Mouse (Mus musculus): ENCODE results near the gene Cldn7. TPM values are rescaled to one million over a fixed set of nuclear protein-coding genes. Genes with fewer than 3 reads are reported as not detected.

Cldn7 gene
- polyA plus RNA-seq, 1 experiment from 2014 or later = 0.32 TPM

GRCm38 (mm10) chr11:69965271-69966005, 859 bp downstream of the Cldn7 start:
- no peak overlapping the region for H3K4me2 ChIP-seq (replicated peaks)
- no peak overlapping the region for H3K27ac ChIP-seq
- H3K36me3 ChIP-seq (replicated peaks; ENCODE audit: control insufficient read depth, insufficient read depth) = peaks cover 25% of the 10 kb centered on the region
- H3K9me3 ChIP-seq (ENCODE audit: control insufficient read depth, low read length) = no peaks in the 10 kb centered on the region
- ATAC-seq (ENCODE audit: low FRiP score) (no peak), DNase-seq (ENCODE audit: low spot score) (no peak)
- 3% methylated on average over 49 of the region's 49 CpGs for WGBS
- 0 out of 2 replicates have a peak, but pooled peaks cover 7% of the 10 kb centered on the region for H3K4me1 ChIP-seq (replicated peaks; ENCODE audit: control insufficient read depth, insufficient read depth, low read length)
- no peak overlapping the region for H3K9ac ChIP-seq
- no peak overlapping the region; the same call in none of the 2 replicates for H3K4me3 ChIP-seq (replicated peaks; ENCODE audit: low read length)
- peaks cover 78% of the 10 kb centered on the region for H3K27me3 ChIP-seq (ENCODE audit: control insufficient read depth, insufficient read depth, low read length)

- WGBS = 3% methylated on average over 59 of the region's 59 CpGs
- H3K4me2 ChIP-seq (replicated peaks) = peak overlapping the region; percentile 42
- H3K4me3 ChIP-seq (replicated peaks; ENCODE audit: low read length) = peak overlapping the region; percentile 16
- peak overlapping the region; percentile 44; the same call in 1 of the 2 replicates for H3K9ac ChIP-seq
- no peak for DNase-seq (ENCODE audit: low spot score)
- ATAC-seq (ENCODE audit: low FRiP score) = no peak
- H3K4me1 ChIP-seq (replicated peaks; ENCODE audit: control insufficient read depth, insufficient read depth, low read length) = 0 out of 2 replicates have a peak, but pooled peaks cover 7% of the 10 kb centered on the region
- no peak overlapping the region for H3K27ac ChIP-seq
- peaks cover 75% of the 10 kb centered on the region for H3K27me3 ChIP-seq (ENCODE audit: control insufficient read depth, insufficient read depth, low read length)
- no peaks in the 10 kb centered on the region for H3K9me3 ChIP-seq (ENCODE audit: control insufficient read depth, low read length)
- H3K36me3 ChIP-seq (replicated peaks; ENCODE audit: control insufficient read depth, insufficient read depth) = peaks cover 30% of the 10 kb centered on the region
These were observed 1.7 kb downstream of the Cldn7 start for GRCm38 (mm10) chr11:69966006-69966859.

- 0 out of 2 replicates have a peak, but pooled peaks cover 7% of the 10 kb centered on the region for H3K4me1 ChIP-seq (replicated peaks; ENCODE audit: control insufficient read depth, insufficient read depth, low read length)
- H3K27ac ChIP-seq = no peak overlapping the region
- peak overlapping the region; percentile 44; the same call in 1 of the 2 replicates for H3K9ac ChIP-seq
- peak overlapping the region; percentile 16 for H3K4me3 ChIP-seq (replicated peaks; ENCODE audit: low read length)
- H3K27me3 ChIP-seq (ENCODE audit: control insufficient read depth, insufficient read depth, low read length) = peaks cover 68% of the 10 kb centered on the region
- ATAC-seq (ENCODE audit: low FRiP score) (no peak), DNase-seq (ENCODE audit: low spot score) (no peak)
- H3K9me3 ChIP-seq (ENCODE audit: control insufficient read depth, low read length) = no peaks in the 10 kb centered on the region
- 41% methylated on average over 17 of the region's 17 CpGs for WGBS
- peak overlapping the region; percentile 42 for H3K4me2 ChIP-seq (replicated peaks)
- H3K36me3 ChIP-seq (replicated peaks; ENCODE audit: control insufficient read depth, insufficient read depth) = peaks cover 38% of the 10 kb centered on the region
These were observed 2.4 kb downstream of the Cldn7 start for GRCm38 (mm10) chr11:69966860-69967517.

DNA sequence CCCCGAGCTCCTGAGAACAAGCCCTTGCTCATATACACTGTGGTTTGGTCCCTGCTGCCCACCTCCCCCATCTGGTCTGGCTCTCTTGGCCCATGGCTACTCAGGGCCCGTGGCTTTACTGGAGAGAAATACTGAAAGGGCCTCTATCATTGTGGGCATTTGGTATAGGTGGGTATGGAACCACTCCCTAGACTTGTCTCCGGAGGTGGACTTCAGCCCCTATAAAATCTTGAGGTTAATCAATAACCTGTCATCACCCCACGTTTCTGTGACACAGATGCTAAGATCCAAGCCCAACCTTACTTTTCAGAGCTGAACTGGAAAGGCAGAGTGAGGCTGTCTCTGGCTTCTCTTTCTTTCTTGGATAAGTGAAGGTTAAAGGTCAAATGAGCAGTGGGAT, 4.2 kb downstream of the Cldn7 start:
- Histone ChIP-seq H3K4me2 (replicated peaks) (no peak overlapping the region), H3K4me3 (replicated peaks; ENCODE audit: low read length) (no peak overlapping the region), H3K9ac (no peak overlapping the region), H3K36me3 (replicated peaks; ENCODE audit: control insufficient read depth, insufficient read depth) (peaks cover 56% of the 10 kb centered on the region), H3K27me3 (ENCODE audit: control insufficient read depth, insufficient read depth, low read length) (peaks cover 50% of the 10 kb centered on the region), H3K9me3 (ENCODE audit: control insufficient read depth, low read length) (no peaks in the 10 kb centered on the region), H3K27ac (no peak overlapping the region), H3K4me1 (replicated peaks; ENCODE audit: control insufficient read depth, insufficient read depth, low read length) (0 out of 2 replicates have a peak, but pooled peaks cover 7% of the 10 kb centered on the region)
- ATAC-seq (ENCODE audit: low FRiP score) = no peak
- no peak for DNase-seq (ENCODE audit: low spot score)
- 86% methylated on average over 4 of the region's 4 CpGs for WGBS

GRCm38 (mm10) chr11:69970222-69970621, 5.6 kb downstream of the Cldn7 start:
- Histone ChIP-seq H3K4me3 (replicated peaks; ENCODE audit: low read length) (no peak overlapping the region), H3K4me2 (replicated peaks) (no peak overlapping the region), H3K27me3 (ENCODE audit: control insufficient read depth, insufficient read depth, low read length) (peaks cover 36% of the 10 kb centered on the region), H3K9ac (no peak overlapping the region), H3K27ac (no peak overlapping the region), H3K4me1 (replicated peaks; ENCODE audit: control insufficient read depth, insufficient read depth, low read length) (0 out of 2 replicates have a peak, but pooled peaks cover 7% of the 10 kb centered on the region), H3K36me3 (replicated peaks; ENCODE audit: control insufficient read depth, insufficient read depth) (peaks cover 70% of the 10 kb centered on the region), H3K9me3 (ENCODE audit: control insufficient read depth, low read length) (no peaks in the 10 kb centered on the region)
- no peak for ATAC-seq (ENCODE audit: low FRiP score)
- DNase-seq (ENCODE audit: low spot score) = no peak
- 90% methylated on average over 6 of the region's 6 CpGs for WGBS

- 0 out of 2 replicates have a peak, but pooled peaks cover 5% of the 10 kb centered on the region for H3K4me1 ChIP-seq (replicated peaks; ENCODE audit: control insufficient read depth, insufficient read depth, low read length)
- DNase-seq (ENCODE audit: low spot score) (no peak), ATAC-seq (ENCODE audit: low FRiP score) (no peak)
- peaks cover 74% of the 10 kb centered on the region for H3K36me3 ChIP-seq (replicated peaks; ENCODE audit: control insufficient read depth, insufficient read depth)
- H3K27ac ChIP-seq = no peak overlapping the region
- no peak overlapping the region for H3K4me3 ChIP-seq (replicated peaks; ENCODE audit: low read length)
- H3K27me3 ChIP-seq (ENCODE audit: control insufficient read depth, insufficient read depth, low read length) = peaks cover 30% of the 10 kb centered on the region
- H3K9me3 ChIP-seq (ENCODE audit: control insufficient read depth, low read length) = no peaks in the 10 kb centered on the region
- H3K9ac ChIP-seq = no peak overlapping the region
- WGBS = 82% methylated on average over 3 of the region's 3 CpGs
- no peak overlapping the region for H3K4me2 ChIP-seq (replicated peaks)
These were observed 6.2 kb downstream of the Cldn7 start for GRCm38 (mm10) chr11:69970775-69971174.

GRCm38 (mm10) chr11:69974907-69975306, 10.3 kb downstream of the Cldn7 start:
- Histone ChIP-seq H3K27me3 (ENCODE audit: control insufficient read depth, insufficient read depth, low read length) (no peaks in the 10 kb centered on the region), H3K9ac (no peak overlapping the region), H3K4me1 (replicated peaks; ENCODE audit: control insufficient read depth, insufficient read depth, low read length) (peaks cover 10% of the 10 kb centered on the region), H3K4me3 (replicated peaks; ENCODE audit: low read length) (no peak overlapping the region), H3K27ac (no peak overlapping the region), H3K9me3 (ENCODE audit: control insufficient read depth, low read length) (no peaks in the 10 kb centered on the region), H3K4me2 (replicated peaks) (no peak overlapping the region), H3K36me3 (replicated peaks; ENCODE audit: control insufficient read depth, insufficient read depth) (peaks cover 71% of the 10 kb centered on the region)
- WGBS = 98% methylated on average over 2 of the region's 2 CpGs
- ATAC-seq (ENCODE audit: low FRiP score) = no peak
- DNase-seq (ENCODE audit: low spot score) = no peak

GRCm38 (mm10) chr11:69976271-69976670, 11.7 kb downstream of the Cldn7 start:
- 92% methylated on average over 4 of the region's 4 CpGs for WGBS
- ATAC-seq (ENCODE audit: low FRiP score) (no peak), DNase-seq (ENCODE audit: low spot score) (no peak)
- H3K4me1 ChIP-seq (replicated peaks; ENCODE audit: control insufficient read depth, insufficient read depth, low read length) = peaks cover 10% of the 10 kb centered on the region
- no peaks in the 10 kb centered on the region for H3K27me3 ChIP-seq (ENCODE audit: control insufficient read depth, insufficient read depth, low read length)
- H3K27ac ChIP-seq = no peak overlapping the region
- H3K4me2 ChIP-seq (replicated peaks) = no peak overlapping the region
- H3K36me3 ChIP-seq (replicated peaks; ENCODE audit: control insufficient read depth, insufficient read depth) = peaks cover 61% of the 10 kb centered on the region
- no peak overlapping the region for H3K9ac ChIP-seq
- no peak overlapping the region for H3K4me3 ChIP-seq (replicated peaks; ENCODE audit: low read length)
- H3K9me3 ChIP-seq (ENCODE audit: control insufficient read depth, low read length) = no peaks in the 10 kb centered on the region

DNA sequence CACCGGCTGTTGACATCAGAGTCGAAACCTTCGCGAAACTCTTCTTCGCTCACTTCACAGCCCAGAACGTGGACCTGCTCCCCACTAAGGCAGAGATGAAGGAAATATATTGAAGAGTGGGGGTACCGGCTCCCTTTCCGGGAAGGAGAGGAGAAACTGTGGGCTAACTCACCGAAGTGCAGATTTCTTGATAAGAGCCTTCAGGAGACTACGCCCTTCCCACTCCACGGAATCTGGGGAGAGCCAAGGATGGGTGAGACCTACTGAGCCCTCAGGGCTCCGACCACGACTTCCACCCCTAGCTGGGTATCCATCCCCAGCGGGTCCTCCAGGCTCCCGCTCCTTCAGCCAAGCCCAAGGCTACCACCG, 15.2 kb downstream of the Cldn7 start:
- H3K36me3 ChIP-seq (replicated peaks; ENCODE audit: control insufficient read depth, insufficient read depth) = peaks cover 39% of the 10 kb centered on the region
- peak overlapping the region; percentile 72 for H3K4me2 ChIP-seq (replicated peaks)
- 3% methylated on average over 16 of the region's 16 CpGs for WGBS
- H3K27ac ChIP-seq = peak overlapping the region; percentile 100
- H3K4me3 ChIP-seq (replicated peaks; ENCODE audit: low read length) = peak overlapping the region; percentile 100
- no peak for DNase-seq (ENCODE audit: low spot score)
- H3K4me1 ChIP-seq (replicated peaks; ENCODE audit: control insufficient read depth, insufficient read depth, low read length) = peaks cover 27% of the 10 kb centered on the region
- H3K9me3 ChIP-seq (ENCODE audit: control insufficient read depth, low read length) = no peaks in the 10 kb centered on the region
- H3K9ac ChIP-seq = peak overlapping the region; percentile 78
- no peak for ATAC-seq (ENCODE audit: low FRiP score)
- H3K27me3 ChIP-seq (ENCODE audit: control insufficient read depth, insufficient read depth, low read length) = no peaks in the 10 kb centered on the region

Data from hindbrain, embryonic 14.5 days (tissue).